8 mouse cellular contexts compared by ENCODE assay signal in genomic region chr14:103679395-103680217, GRCm38 (mm10). TPM values are rescaled to one million over a fixed set of nuclear protein-coding genes. Genes with fewer than 3 reads are reported as not detected.
DNase-seq lines count a peak whose midpoint lies in the region; ATAC-seq and TF ChIP-seq lines count a peak whose summit lies in the region.

No protein-coding gene starts in this region.

- H3K9ac ChIP-seq in kidney, embryonic 15.5 days, result no peak overlapping the region
- H3K9ac ChIP-seq in forebrain, embryonic 12.5 days, result peak overlapping the region; percentile 30; the same call in 1 of the 2 replicates
- peak overlapping the region; percentile 27; the same call in 1 of the 2 replicates for H3K9ac ChIP-seq in midbrain, embryonic 14.5 days (replicated peaks; ENCODE audit: low read length)

- H3K27ac ChIP-seq in kidney, embryonic 15.5 days, result no peak overlapping the region
- peak overlapping the region; percentile 71 for H3K27ac ChIP-seq in forebrain, embryonic 12.5 days
- peak overlapping the region; percentile 55 for H3K27ac ChIP-seq in midbrain, embryonic 14.5 days (replicated peaks; ENCODE audit: low read depth, low read length)

- DNase-seq in kidney, postnatal 14 days, result no peak
- DNase-seq in brain, embryonic 14.5 days (ENCODE audit: low read depth), result peak; percentile 70
- peak; percentile 48 for DNase-seq in midbrain, embryonic 14.5 days
- no peak for DNase-seq in adrenal gland, postnatal 4 days (ENCODE audit: low spot score in 2 of 2)
- DNase-seq in kidney, postnatal 10 days, result no peak
- DNase-seq in thymus, postnatal 4 days, result no peak

- H3K9me3 ChIP-seq in kidney, embryonic 15.5 days (replicated peaks), result no peaks in the 10 kb centered on the region
- no peaks in the 10 kb centered on the region for H3K9me3 ChIP-seq in forebrain, embryonic 12.5 days
- no peaks in the 10 kb centered on the region for H3K9me3 ChIP-seq in midbrain, embryonic 14.5 days (ENCODE audit: control insufficient read depth, low read length)

- peak; percentile 58; the same call in 1 of the 2 replicates for ATAC-seq in kidney, embryonic 15.5 days (replicated peaks; ENCODE audit: low FRiP score)
- peak; percentile 60; the same call in 1 of the 2 replicates for ATAC-seq in forebrain, embryonic 12.5 days (ENCODE audit: low FRiP score)
- peak; percentile 55; the same call in 1 of the 2 replicates for ATAC-seq in midbrain, embryonic 14.5 days (ENCODE audit: low FRiP score, low TSS enrichment)

- peaks cover 10% of the 10 kb centered on the region for H3K4me1 ChIP-seq in kidney, embryonic 15.5 days
- peaks cover 47% of the 10 kb centered on the region for H3K4me1 ChIP-seq in forebrain, embryonic 12.5 days
- peaks cover 37% of the 10 kb centered on the region for H3K4me1 ChIP-seq in midbrain, embryonic 14.5 days (ENCODE audit: control insufficient read depth, insufficient read depth, low read length)

- H3K4me3 ChIP-seq in kidney, embryonic 15.5 days (replicated peaks), result 0 out of 2 replicates have a peak overlapping the region, but pooled peaks have one; percentile 8
- H3K4me3 ChIP-seq in forebrain, embryonic 12.5 days (replicated peaks), result no peak overlapping the region
- H3K4me3 ChIP-seq in midbrain, embryonic 14.5 days (replicated peaks; ENCODE audit: low read depth, low read length), result no peak overlapping the region

- no peak for TF ChIP-seq CTCF in brain, embryonic 14.5 days (IDR thresholded peaks at IDR 0.05; ENCODE audit: borderline replicate concordance, extremely low read depth, insufficient read depth, insufficient read length)

- no peaks in the 10 kb centered on the region for H3K27me3 ChIP-seq in kidney, embryonic 15.5 days
- no peaks in the 10 kb centered on the region for H3K27me3 ChIP-seq in forebrain, embryonic 12.5 days
- H3K27me3 ChIP-seq in midbrain, embryonic 14.5 days (ENCODE audit: control insufficient read depth, insufficient read depth, low read length), result no peaks in the 10 kb centered on the region

- TF ChIP-seq POLR2A in brain, embryonic 14.5 days (IDR thresholded peaks at IDR 0.05; ENCODE audit: borderline replicate concordance, extremely low read depth, insufficient read depth, insufficient read length, poor library complexity, severe bottlenecking), result no peak

- no peaks in the 10 kb centered on the region for H3K36me3 ChIP-seq in kidney, embryonic 15.5 days
- H3K36me3 ChIP-seq in forebrain, embryonic 12.5 days (replicated peaks), result no peaks in the 10 kb centered on the region; the same call in 1 of the 2 replicates
- no peaks in the 10 kb centered on the region for H3K36me3 ChIP-seq in midbrain, embryonic 14.5 days (ENCODE audit: control insufficient read depth, insufficient read depth, low read length)

- peak overlapping the region; percentile 38 for H3K4me2 ChIP-seq in kidney, embryonic 15.5 days
- H3K4me2 ChIP-seq in forebrain, embryonic 12.5 days, result peak overlapping the region; percentile 24; the same call in 1 of the 2 replicates
- H3K4me2 ChIP-seq in midbrain, embryonic 14.5 days (ENCODE audit: low read length), result peak overlapping the region; percentile 29

- WGBS in kidney, embryonic 15.5 days, result 40% methylated on average over 18 of the region's 18 CpGs
- 28% methylated on average over 18 of the region's 18 CpGs for WGBS in forebrain, embryonic 12.5 days
- 14% methylated on average over 18 of the region's 18 CpGs for WGBS in midbrain, embryonic 14.5 days

RNA-seq across cellular contexts. Expression of gene Slain1, which starts 29.6 kb away (rescaled TPM):
- 2.9 TPM in 2 replicates for polyA plus RNA-seq in kidney, embryonic 15.5 days (2015; fragmentation: Nextera tagmentation; extraction: Ambion mirVana)
- 73.9 and 93.0 TPM in 2 replicates for polyA plus RNA-seq in brain, embryonic 14.5 days (2012; rRNA removed)
- polyA plus RNA-seq in forebrain, embryonic 12.5 days (2016; fragmentation: Nextera tagmentation; extraction: Ambion mirVana), result 27.8 and 29.5 TPM in 2 replicates
- 30.8 and 33.1 TPM in 2 replicates for polyA plus RNA-seq in midbrain, embryonic 14.5 days (2014; fragmentation: Nextera tagmentation; extraction: Ambion mirVana)
- total RNA-seq in adrenal gland, postnatal 4 days (2021), result 1 to 10 TPM; 2.8 to 4.1 TPM

Comparison
In these comparisons a context has a peak if more than half of its experiments do, and no peak if none do; other contexts are left out.
1. DNase-seq: peak in brain, embryonic 14.5 days (single experiment) and midbrain, embryonic 14.5 days (single experiment); none in kidney, postnatal 14 days (single experiment), adrenal gland, postnatal 4 days (0 of 2), kidney, postnatal 10 days (single experiment) and thymus, postnatal 4 days (single experiment).
2. Peak in every context shown above with its lines, with median percentiles within 50 percentile points of each other: ATAC-seq and H3K4me2 ChIP-seq.